Mouse (Mus musculus): Measurements from ENCODE around the gene Asprv1.

Gene Asprv1

DNA sequence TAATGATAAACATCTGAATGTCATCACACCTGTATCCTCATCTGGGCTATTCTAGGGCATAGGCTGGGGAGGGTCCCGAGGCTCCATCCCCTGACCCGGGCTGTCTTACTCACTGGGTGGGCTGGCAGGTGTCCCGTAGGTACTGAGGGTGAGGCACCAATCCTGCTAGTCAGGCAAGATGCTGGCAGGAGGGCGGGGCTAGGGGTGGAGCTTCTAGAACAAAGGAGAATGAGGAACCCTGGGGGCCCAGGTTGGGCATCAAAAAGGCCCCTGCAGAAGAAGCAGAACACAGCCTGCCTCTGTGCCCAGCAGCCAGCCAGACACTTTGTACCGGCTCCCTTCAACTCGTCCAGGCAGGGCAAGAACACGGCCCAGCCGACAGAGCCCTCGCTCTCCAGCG lies at the start of gene Asprv1:
TSS of gene Asprv1 (plus strand) at position 219 of the 400 bp plus-strand sequence.
- no peak for DNase-seq

DNA sequence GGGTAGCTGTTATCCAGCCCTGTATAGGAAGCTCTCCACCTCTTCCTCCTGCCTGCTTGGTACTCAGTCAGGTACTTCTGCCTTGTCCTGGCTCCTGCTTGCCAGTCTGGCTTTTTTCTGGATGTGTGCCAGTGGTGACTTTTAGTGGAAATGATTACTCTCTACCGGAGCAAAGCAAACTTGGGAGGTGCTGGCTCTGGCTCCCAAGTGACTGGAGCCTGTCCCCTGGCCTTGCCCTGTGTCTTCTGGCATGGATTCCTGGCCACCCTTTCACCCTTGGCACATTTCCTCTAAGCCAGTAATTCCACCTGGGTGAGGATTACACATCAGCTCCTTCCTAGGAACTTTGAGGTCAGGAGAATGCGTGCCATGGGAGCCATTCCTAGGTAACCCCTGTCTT lies 49.6 kb upstream of the Asprv1 start:
- DNase-seq, result peak; percentile 83 to 90

DNA sequence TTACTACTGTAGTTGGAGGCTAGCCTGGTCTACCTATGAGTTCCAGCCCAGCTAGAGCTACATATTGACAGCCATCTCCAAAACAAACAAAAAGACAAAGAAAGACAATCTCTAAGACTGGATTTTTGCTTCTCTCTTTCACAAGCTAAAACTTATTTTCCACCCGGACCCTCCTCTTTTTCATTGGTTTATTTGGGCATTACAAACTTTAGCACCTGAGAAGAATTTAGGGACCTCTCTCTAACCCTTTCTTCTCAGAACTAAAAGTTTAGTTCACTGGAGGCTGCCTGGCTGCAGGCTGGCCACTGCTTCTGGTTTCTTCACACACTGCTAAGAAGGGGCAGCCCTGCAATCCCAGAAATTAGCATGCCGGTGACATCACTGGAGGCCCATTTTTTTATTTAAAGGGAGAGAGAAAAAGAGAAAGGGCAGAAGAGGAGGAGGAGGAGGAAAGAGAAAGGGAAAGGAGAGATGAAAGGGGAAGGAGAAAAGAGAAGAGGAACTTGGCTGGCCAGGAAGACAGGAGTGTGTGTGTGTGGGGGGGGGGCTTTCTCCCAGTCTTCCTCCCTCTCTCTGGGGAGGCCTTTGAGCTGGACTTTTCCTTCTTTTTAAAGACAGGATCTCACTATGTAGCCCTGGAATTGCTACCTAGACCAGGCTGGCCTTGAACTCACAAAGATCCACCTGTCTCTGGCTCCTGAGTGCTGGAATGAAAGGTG lies 48.7 kb upstream of the Asprv1 start:
- DNase-seq, result no peak

DNA sequence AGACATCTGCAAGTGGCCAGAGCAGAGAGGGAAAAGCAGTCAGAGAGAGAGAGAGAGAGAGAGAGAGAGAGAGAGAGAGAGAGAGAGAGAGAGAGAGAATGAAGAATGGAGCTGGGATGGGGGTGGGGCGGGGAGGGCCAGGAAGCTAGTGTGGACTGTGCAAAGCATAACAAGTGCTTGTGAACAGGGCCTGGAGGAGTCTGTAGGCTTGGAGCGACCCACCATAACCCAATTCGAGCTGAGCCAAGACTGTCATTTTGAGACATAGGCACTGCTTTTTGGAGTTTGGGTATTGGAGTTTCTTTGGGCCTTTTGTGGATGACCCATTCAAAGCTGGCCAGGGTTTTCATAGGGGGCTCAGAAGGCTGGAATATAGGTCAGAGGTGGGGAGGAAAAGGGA lies 48.0 kb upstream of the Asprv1 start:
- DNase-seq, result no peak

DNA sequence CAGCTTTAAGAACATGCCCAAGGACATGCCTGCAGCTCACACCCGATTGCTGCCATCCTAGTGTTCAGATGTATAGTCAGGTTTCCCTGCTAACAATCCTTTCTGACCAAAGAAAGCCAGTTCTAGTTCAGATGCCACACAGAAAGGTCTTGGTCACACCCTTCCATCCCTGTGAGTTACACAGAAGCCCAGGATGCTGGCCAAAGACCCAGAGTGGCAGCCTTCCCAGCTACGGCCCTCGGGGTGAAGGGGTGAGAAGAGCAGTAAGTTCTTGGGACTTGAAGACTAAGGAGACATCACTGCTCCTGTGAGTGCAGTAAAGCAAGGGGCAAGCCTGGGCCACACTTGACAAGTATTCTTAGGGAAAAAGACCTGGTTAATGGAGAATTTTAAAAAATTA lies 44.8 kb upstream of the Asprv1 start:
- DNase-seq, result no peak

DNA sequence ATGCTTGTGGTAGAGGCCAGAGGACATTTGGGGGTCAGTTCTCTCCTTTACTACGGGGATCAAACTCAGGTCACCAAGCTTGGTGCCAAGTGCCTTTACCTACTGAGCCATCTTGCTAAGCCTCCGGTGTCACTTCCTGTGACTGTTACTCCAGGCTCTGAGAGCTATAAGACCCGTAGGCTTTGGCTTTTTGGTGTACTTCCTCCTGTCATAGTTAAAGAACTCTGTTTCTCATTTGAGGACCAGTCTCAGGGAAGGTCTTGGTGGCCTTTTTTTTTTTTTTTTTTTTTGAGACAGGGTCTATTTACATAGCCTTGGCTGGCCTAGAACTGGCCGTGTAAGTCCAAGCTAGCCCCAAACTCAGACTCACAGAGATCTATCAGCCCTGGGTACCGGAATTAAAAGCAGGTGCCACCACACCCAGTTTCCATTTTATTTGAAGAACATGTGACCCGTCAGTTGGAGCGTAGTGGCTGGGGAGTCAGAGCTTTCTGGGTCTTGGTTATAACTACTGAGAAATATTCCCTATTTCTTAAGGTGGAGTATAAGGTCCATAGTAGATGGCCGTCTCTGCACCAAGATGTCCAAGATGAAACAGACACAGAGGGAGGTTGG lies 44.3 kb upstream of the Asprv1 start:
- DNase-seq, result no peak

DNA sequence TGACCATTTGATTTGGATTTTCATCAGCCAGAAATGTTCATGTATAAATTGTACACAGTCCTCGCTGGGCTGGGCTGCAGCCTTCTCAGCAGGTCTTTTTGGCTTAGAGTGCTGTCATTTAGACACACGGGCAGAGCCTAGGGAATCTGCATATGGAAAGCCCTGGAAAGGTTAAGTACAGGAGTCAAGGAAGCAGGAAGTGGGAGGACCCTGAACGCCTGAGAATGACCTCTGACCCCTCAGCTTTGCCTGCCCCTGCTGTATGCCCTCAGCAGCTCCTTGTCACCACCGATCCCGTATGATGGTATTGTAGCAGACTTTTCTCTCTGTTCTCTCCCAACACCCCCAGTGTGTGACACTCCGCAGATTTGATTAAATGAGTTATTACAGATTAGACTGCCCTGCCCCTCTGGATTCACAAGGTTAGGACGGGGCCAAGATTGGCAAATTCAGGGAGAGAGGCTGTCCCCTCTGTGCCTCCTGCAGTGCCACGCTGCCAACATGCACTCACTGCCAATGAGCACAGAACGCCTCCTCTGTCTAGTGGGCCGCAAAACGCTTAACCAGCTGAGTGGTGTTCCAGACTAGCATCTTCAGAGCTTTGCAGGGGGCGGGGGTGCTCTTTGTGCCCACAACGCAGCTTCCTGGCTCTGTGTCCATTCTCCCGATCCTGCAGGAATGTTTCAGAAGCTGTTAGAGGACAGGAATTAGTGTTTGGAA lies 43.5 kb upstream of the Asprv1 start:
- peak; percentile 31 to 79 for DNase-seq

DNA sequence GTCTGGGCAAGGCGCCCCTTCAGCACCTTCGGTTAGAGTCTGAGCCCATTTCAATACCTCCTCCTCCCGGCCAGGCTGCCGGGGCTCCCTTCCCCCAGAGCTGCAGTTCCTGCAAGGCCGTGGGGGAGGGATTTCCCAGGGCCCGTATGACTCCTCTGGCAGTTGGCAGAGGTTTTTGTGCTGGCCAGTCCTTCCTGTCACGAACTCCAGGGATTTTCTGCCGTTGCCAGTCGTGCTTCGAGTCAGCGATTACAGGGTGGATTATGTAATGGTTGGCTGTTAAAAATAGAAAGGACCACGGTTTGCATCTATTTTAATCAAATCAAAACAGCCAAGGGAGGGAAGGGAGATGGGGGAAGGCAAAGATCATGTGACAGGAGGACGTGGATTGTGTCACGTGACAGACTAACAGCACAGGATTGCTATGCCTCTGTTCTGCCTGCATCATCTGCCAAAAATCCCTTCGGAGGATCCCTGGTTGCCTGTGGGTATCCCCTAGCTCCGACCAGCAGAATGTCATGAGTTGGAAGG lies 42.8 kb upstream of the Asprv1 start:
- peak; percentile 86 to 97 for DNase-seq

DNA sequence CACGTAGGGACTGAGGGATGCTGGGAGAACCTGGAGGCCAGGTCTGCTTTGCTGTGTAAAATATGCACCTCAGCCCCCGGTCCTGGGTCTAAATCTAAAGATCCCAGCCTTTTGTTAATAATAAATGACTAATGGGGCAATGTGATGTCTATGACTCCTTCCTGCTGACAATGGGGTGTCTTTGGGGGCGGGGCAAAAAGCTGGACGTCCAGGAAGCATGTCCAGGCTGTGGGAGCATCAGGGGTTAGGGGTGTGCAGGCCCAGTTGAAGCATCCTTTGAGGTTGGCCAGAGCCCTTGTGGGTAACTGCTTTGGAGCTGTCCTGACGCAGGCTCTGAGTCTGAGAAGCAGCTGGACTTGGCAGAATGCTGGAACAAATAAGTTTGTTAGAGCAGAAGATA lies 41.9 kb upstream of the Asprv1 start:
- no peak for DNase-seq

DNA sequence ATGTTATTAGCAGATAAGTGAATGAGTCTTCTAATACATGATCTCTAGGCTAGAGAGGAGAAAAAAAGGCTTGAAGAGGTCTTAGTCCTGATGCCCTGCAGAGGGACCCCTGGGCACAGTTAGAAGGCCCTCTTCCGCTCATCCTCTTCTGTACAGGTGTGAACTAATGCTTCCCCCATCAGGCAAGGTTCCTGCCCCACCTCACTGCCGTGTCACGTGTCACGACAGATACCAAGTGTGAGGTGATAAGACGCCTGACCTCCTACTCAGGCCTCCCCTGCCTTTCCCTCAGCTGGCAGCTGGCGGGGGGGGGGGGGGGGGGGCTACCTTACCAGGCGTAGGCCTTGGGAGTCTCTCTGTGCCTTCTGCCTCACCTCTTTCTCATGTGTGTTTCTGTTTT lies 39.5 kb upstream of the Asprv1 start:
- no peak for DNase-seq

DNA sequence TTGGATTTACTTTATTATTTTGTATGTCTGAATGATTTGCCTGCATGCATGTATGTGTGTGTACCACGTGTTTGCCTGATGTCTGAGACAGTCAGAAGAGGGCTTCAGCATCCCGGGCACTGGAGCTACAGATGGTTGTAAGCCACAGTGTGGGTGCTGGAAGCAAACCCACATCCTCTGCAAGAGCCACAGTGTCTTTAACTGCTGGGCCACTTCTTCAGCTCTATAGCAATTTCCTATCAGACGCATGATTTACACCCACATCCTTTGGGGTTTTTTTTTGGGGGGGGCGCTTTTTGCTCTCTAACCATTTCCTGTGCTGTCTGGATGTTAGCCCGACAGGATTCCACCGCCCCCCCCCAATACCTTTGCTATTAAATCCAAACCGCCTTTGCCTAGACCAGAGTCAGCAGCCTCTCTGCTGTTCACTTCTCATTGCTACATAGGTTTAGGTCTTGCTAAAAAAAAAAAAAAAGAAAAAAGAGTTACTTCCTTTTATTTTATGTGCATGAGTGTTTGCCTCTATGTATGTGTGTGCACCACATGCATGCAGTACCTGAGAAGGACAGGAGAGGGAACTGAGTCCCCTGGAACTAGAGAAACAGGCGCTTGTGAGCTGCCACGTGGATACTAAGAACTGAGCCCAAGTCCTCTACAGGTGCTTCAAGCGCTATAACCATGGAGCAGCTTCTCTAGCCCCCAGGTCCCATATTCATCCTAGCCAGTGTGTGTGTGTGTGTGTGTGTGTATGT lies 34.6 kb upstream of the Asprv1 start:
- no peak for DNase-seq

DNA sequence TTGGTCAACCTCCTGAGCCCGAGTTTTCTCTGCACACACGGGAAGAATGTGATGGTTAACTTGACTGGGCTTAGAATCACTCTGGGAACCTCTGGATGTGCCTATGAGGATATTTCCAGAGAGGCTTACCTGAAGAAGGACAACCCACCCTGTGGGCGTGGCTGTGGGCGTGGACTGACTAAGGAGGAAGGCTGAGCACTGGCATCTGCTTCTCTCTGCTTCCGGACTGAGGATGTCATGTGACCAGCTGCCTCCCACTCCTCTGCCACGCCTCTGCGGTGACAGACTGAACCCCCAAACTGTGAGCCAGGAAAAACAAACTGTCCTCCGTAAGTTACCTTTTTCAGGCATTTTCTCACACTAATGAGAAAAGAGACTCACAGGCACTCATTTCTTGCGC lies 33.3 kb upstream of the Asprv1 start:
- peak; percentile 83 to 91 for DNase-seq

DNA sequence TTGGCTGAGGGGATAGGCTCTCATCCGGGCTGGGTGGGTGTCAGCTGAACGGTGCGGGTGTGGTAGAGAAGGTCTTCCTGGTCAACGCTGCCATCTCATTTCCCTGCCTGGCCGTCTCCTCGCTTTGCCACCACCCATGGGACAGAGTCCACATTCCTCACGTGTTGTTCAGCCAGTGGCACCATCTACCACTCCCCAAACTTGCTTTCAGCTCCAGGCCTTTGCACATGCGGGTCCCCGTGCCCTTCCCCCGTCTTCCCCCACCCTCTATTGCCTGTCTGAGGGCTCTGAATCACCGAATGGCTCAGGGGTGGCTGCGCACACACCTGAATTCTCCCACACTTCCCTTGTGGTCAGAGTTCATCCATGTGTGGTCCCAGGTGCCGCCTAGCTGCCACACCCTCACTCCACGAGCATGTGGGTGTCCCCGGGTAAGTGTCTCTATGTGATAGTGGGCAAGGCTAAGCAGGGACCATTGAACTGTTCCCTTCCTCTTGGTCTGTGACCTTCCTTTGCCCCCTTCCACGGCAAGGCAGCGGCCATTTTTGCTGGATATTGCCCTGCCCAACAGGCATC lies 32.0 kb upstream of the Asprv1 start:
- DNase-seq, result peak; percentile 15 to 52

DNA sequence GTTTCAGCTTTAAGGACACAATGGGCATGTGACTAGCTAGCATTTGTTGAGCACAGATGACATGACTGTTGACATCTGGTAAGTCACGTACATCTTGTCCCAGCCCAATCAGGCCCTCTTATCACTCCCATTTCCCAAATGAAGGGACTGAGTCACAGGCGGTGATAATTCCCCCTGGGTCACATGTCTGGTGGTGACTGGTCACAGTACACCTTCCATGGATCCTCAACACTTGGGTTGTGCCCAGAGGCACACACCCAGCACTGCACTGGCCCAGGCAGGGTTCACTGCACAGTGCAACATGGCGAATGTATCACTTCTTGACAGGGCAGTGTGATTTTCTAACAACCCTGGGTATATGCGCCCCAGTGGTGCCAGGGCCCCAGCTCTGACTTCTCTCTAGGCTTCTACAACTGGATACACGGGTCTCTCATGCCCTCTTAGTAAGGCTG lies 29.2 kb upstream of the Asprv1 start:
- no peak for DNase-seq

DNA sequence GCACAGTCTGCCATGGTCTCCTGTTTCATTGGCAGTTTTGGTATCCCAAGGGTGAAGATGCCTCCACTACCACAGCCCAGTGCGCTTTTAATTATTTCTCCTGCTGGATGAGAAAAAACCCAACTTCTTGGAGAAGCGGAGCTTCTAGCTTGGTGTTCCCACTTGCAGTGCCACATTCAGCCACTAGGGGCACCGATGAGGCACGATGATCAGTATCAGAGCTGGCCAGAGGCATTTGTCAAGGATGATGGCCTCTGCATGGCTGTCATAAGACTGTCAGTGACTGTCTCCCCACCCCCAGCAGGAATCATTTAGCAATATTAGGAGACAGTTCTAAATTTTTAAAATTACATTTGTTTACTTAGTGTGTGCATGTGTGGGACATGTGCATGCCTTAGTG lies 28.8 kb upstream of the Asprv1 start:
- DNase-seq, result peak; percentile 87 to 94

DNA sequence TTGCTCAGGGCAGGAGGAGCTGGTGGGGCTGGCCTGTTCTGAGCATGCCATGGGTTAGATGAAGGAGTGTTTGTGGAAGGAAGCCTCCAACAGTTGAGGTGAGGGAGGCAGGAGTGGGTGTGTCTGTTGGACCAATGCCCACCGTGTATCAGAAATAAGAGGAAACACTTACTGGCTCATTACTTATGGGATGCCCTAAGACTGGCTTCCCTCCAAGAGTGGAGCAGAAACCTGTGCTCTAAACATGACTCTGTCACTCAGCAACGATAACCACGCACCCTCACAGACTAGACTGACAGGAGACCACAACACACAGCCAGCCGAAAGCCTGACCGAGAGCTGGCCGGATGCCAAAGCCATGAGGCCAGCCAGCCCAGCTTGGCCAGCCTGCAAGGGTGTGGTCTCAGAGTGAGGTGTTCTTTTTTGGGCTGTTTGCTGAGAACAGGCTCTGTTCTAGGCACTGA lies 28.0 kb upstream of the Asprv1 start:
- DNase-seq, result peak; percentile 71 to 78

DNA sequence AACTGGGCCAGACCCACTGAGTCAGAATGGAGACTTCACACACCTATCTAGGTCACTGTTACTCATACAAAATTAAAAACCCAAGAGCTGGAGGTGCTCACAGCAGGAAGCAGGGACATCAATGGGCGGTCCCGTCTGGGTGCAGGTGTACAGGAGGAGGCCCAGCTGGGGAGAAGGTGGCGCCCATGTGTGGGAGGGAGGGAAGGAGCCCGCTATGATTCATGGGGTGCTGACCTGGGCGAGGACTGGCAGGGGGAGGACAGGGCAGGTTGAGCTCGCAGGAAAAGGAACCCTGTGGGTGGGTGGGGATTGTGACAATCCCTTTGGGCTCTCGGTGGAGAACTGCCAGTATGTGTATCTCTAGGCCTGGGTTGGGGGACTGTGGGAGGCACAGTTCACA lies 22.7 kb upstream of the Asprv1 start:
- DNase-seq, result no peak

DNA sequence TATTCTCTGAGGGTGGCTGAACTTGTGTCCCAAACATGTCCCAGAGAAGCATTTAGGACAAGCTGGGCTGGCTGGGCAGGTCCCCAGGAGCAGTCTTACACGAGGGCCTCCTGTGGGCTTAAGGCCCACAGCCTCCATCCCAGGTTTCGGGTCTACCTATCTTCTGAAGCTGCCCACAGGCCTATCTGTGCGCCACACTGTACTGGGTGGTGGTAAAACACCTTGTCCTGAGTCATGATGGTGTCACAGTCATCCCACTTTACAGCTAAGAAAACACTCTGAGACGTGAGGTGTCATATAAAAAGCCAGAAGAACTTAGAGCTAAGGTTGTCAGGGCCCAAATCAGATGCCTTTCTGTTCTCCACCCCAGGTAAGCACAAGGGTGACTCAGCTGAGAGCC lies 21.7 kb upstream of the Asprv1 start:
- DNase-seq, result no peak

DNA sequence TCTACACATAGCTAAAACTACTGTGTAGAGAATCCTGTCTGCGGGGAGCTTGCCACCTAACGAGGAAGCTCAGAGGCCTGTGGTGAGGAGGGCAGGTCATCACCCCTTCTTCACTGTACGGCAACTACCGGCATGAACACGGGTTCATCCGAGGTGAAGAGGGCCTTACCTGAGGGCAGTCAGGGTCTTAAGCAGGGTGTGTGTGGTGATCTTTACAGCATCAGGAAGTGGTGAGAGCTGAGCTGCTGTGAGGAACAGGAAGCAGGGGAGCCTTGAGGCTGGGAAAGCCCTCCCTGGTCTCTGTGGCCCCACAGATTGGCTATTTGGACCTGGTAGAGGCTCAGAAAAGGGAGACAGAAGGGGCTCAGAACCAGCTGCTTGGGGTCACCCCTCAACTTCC lies 20.5 kb upstream of the Asprv1 start:
- DNase-seq, result no peak

DNA sequence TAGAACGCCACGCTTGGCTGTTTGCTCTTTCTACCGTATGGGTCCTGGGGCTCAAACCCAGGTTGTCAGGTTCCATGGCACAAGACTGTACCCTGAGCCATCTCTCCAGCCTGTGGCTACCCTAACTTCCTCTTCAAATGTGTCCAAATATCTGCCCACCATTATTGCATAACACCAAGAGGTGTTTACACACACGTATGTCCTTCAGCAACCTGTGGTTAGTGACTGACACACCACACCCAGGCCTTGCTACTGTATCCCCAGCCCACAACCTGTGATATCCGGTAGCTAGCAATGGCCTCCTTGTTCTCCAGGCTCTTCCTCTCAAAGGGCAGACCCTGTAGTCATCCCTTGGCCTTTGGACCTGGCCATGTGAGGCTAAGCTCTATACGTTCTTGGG lies 18.7 kb upstream of the Asprv1 start:
- no peak for DNase-seq

DNA sequence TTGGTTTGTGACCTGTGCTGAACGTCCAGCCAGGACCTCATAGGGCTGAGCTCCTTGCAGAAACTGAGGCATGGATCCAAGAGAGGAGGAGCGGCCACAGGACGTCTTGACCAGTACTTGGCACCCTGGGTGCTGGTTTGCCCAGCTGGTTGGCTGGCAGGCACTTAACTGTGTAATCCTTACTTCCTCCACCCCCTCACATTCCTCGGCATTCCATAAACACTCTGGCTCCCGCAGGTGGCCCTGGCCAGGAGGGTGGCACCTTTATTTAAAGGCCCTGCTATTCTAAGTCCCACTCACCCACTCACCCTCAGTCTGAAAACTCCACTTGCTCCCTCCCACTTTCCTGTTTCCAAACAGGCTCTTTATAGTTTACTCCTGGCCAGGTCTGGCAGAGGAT lies 17.2 kb upstream of the Asprv1 start:
- peak; percentile 73 to 90 for DNase-seq

DNA sequence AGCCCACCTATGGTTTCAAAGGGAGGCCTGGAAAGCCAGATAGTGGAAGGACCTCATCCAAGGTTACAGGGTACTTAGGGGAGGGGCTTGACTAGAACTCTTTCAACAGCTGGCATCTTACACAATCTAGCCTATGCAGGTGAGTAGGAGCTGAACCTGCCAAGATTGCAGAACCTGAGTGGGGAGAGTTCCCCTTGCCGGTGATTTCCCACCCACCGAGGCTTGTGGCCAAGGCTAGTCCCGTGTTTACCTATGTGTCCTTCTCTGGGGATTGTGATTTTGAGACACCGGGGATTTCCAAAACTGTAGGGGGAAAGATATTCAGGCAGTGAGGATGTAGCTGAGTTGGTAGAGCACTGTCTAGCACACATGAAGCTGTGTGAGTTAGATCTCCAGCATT lies 12.7 kb upstream of the Asprv1 start:
- DNase-seq, result no peak

DNA sequence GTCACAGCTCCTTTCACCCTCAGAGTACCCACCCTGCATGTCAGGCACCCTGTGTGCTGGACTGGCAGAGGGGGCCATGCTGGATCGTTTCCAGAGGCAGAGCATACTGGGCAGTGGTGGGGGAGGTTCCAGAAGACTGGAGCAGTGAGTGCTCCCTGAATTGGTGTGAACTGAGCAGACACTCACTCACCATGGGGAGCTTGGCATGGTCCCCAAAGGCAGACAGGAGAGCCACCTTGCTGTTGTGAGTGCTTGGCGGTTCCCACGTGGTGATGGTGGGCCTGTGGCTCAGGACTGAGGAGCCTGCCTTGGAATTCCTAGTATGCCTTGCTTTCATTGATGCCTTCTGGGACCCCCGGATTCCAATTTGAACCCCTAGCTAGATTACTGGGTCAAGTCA lies 4.8 kb upstream of the Asprv1 start:
- no peak for DNase-seq
